Comparison of ENCODE assay signal across 10 mouse cellular contexts in genomic region chr12:117154356-117155243, GRCm38 (mm10).
DNase-seq lines count a peak whose midpoint lies in the region; ATAC-seq and TF ChIP-seq lines count a peak whose summit lies in the region.
"Had no signal": no experiment of that assay in that cellular context is flagged by ENCODE, and none has a peak within 500 bp of the region (broad histone marks: within the 10 kb centered on the region; RNA-seq: fewer than 3 reads in every experiment).

No protein-coding gene starts in this region.

- TF ChIP-seq POLR2A in kidney, adult 2 months (IDR thresholded peaks at IDR 0.05; ENCODE audit: low read depth, low read length) = no peak

- H3K27me3 ChIP-seq in kidney, embryonic 14.5 days (ENCODE audit: control insufficient read depth, insufficient read depth, low read length) = peaks cover 98% of the 10 kb centered on the region
- H3K27me3 ChIP-seq in kidney, adult 2 months (replicated peaks; ENCODE audit: control insufficient read depth, insufficient read depth, low read length) = peaks cover 4% of the 10 kb centered on the region
- peaks cover 37% of the 10 kb centered on the region for H3K27me3 ChIP-seq in hindbrain, embryonic 14.5 days (ENCODE audit: control insufficient read depth, insufficient read depth, low read length)
- no peaks in the 10 kb centered on the region for H3K27me3 ChIP-seq in midbrain, postnatal 0 days (ENCODE audit: insufficient read depth, low read length)

- peak overlapping the region; percentile 57 for H3K4me3 ChIP-seq in kidney, embryonic 14.5 days (ENCODE audit: low read length)
- H3K4me3 ChIP-seq in kidney, adult 2 months (ENCODE audit: insufficient read depth, low read depth, low read length) = no peak overlapping the region
- peak overlapping the region; percentile 65 for H3K4me3 ChIP-seq in hindbrain, embryonic 14.5 days (replicated peaks; ENCODE audit: low read length)
- H3K4me3 ChIP-seq in midbrain, postnatal 0 days (ENCODE audit: low read depth, low read length) = peak overlapping the region; percentile 74

- DNase-seq in kidney, adult 2 months = no peak
- DNase-seq in ZHBTc4 (ENCODE audit: low read depth, low spot score) = peak; percentile 14
- no peak for DNase-seq in hindbrain, embryonic 14.5 days (ENCODE audit: low spot score)
- no peak for DNase-seq in midbrain, postnatal 0 days (ENCODE audit: low spot score)
- DNase-seq in left cerebral cortex, adult 8-10 months (ENCODE audit: low spot score in 2 of 2) = no peak
- DNase-seq in kidney, postnatal 36 days = no peak
- DNase-seq: thymus, adult 18-20 months had no signal

- no peak overlapping the region for H3K9ac ChIP-seq in kidney, embryonic 14.5 days (ENCODE audit: low read depth, low read length)
- peak overlapping the region; percentile 86 for H3K9ac ChIP-seq in hindbrain, embryonic 14.5 days
- peak overlapping the region; percentile 92 for H3K9ac ChIP-seq in midbrain, postnatal 0 days (replicated peaks; ENCODE audit: low read length, poor library complexity, severe bottlenecking)
- H3K9ac ChIP-seq: liver, embryonic 14.5 days had no signal

- peaks cover 5% of the 10 kb centered on the region; the same call in 1 of the 2 replicates for H3K4me1 ChIP-seq in kidney, embryonic 14.5 days (ENCODE audit: control insufficient read depth, insufficient read depth, low read length)
- H3K4me1 ChIP-seq in kidney, adult 2 months (ENCODE audit: control insufficient read depth, insufficient read depth, low read length) = no peaks in the 10 kb centered on the region
- peaks cover 69% of the 10 kb centered on the region for H3K4me1 ChIP-seq in hindbrain, embryonic 14.5 days (replicated peaks; ENCODE audit: control insufficient read depth, insufficient read depth, low read length)
- H3K4me1 ChIP-seq in midbrain, postnatal 0 days (ENCODE audit: insufficient read depth, low read length) = peaks cover 23% of the 10 kb centered on the region

- no peak overlapping the region for H3K27ac ChIP-seq in kidney, embryonic 14.5 days (ENCODE audit: low read depth, low read length)
- no peak overlapping the region for H3K27ac ChIP-seq in kidney, adult 2 months (ENCODE audit: insufficient read depth, low read depth, low read length)
- H3K27ac ChIP-seq in hindbrain, embryonic 14.5 days = peak overlapping the region; percentile 92
- H3K27ac ChIP-seq in midbrain, postnatal 0 days (ENCODE audit: low read depth, low read length) = peak overlapping the region; percentile 98
- H3K27ac ChIP-seq: liver, embryonic 14.5 days had no signal

- no peak for ATAC-seq in kidney, embryonic 14.5 days (ENCODE audit: low FRiP score, low TSS enrichment)
- no peak for ATAC-seq in hindbrain, embryonic 14.5 days (ENCODE audit: low FRiP score)
- ATAC-seq in midbrain, postnatal 0 days (ENCODE audit: low FRiP score) = peak; percentile 21; the same call in 1 of the 2 replicates
- no peak for ATAC-seq in frontal cortex, adult (ENCODE audit: low TSS enrichment)

- H3K36me3 ChIP-seq in kidney, embryonic 14.5 days (ENCODE audit: control insufficient read depth, insufficient read depth, low read length) = no peaks in the 10 kb centered on the region
- H3K36me3 ChIP-seq in kidney, adult 2 months (ENCODE audit: control insufficient read depth, insufficient read depth, low read length) = no peaks in the 10 kb centered on the region
- no peaks in the 10 kb centered on the region for H3K36me3 ChIP-seq in hindbrain, embryonic 14.5 days (replicated peaks; ENCODE audit: control insufficient read depth, insufficient read depth)
- H3K36me3 ChIP-seq in midbrain, postnatal 0 days (ENCODE audit: insufficient read depth, low read length) = no peaks in the 10 kb centered on the region

- no peaks in the 10 kb centered on the region for H3K9me3 ChIP-seq in kidney, embryonic 14.5 days (ENCODE audit: control insufficient read depth, low read length)
- no peaks in the 10 kb centered on the region for H3K9me3 ChIP-seq in hindbrain, embryonic 14.5 days (ENCODE audit: control insufficient read depth, low read length)
- no peaks in the 10 kb centered on the region for H3K9me3 ChIP-seq in midbrain, postnatal 0 days (ENCODE audit: low read length)

- WGBS in kidney, embryonic 14.5 days = 1% methylated on average over 27 of the region's 27 CpGs
- WGBS in kidney, adult 2 months = 2% methylated on average over 27 of the region's 27 CpGs
- under 1% methylated on average over 27 of the region's 27 CpGs for WGBS in hindbrain, embryonic 14.5 days
- under 1% methylated on average over 27 of the region's 27 CpGs for WGBS in midbrain, postnatal 0 days

- peak overlapping the region; percentile 95 for H3K4me2 ChIP-seq in kidney, embryonic 14.5 days (replicated peaks; ENCODE audit: low read depth, low read length)
- H3K4me2 ChIP-seq in hindbrain, embryonic 14.5 days (replicated peaks) = peak overlapping the region; percentile 73
- peak overlapping the region; percentile 88 for H3K4me2 ChIP-seq in midbrain, postnatal 0 days (ENCODE audit: low read depth, low read length, poor library complexity, severe bottlenecking)

- TF ChIP-seq CTCF in kidney, adult 2 months (conservative IDR thresholded peaks at IDR 0.05; ENCODE audit: insufficient read depth, insufficient read length, low read depth, low read length) = no peak
- TF ChIP-seq CTCF in midbrain, postnatal 0 days (IDR thresholded peaks at IDR 0.05) = no peak

Comparison
In these comparisons a context has a peak if more than half of its experiments do, and no peak if none do; other contexts are left out.
1. H3K27ac ChIP-seq: peak in hindbrain, embryonic 14.5 days (single experiment) and midbrain, postnatal 0 days (single experiment); none in kidney, embryonic 14.5 days (single experiment) and kidney, adult 2 months (single experiment).
2. Peak in every context shown above with its lines, with median percentiles within 50 percentile points of each other: H3K4me2 ChIP-seq.